Mouse (Mus musculus): ENCODE data around the gene Zg16.

Zg16 gene

GRCm38 (mm10) chr7:127007313-127008024, 79.7 kb downstream of the Zg16 start:
- no peak for DNase-seq (ENCODE audit: low spot score in 2 of 2)

DNA sequence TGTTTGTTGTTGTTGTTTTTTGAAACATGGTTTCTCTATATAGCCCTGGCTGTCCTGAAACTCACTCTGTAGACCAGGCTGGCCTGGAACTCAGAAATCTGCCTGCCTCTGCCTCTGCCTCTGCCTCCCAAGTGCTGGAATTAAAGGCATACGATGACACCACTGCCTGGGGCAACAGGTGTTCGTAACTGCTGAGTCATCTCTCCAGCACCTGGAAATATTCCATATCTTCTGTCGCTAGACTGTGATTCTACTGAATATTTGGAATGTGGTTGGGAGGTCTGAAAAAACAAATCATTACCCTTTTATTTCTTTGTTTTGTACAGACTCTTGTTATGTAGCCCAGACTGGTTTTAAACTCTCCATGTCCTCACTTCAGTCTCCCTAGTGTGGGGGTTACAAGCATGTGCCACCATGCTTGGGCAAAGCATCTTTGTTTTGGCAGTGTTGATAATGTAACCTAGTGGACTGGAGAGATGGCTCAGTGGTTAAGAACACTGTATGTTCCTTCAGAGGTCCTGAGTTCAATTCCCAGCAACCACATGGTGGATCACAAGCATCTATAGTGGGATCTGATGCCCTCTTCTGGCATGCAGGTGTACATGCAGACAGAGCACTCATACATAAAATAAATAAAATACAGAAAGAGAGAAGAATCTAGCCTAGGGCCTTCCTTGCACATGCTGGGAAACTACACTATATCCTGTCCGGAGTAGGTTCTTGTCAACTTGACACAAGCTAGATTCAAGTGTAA, 82.8 kb downstream of the Zg16 start:
- DNase-seq (ENCODE audit: low spot score in 2 of 2), result no peak

- no peak for DNase-seq (ENCODE audit: low spot score in 2 of 2)
Measured at GRCm38 (mm10) chr7:127003620-127004019, 83.5 kb downstream of the Zg16 start.
